Mouse (Mus musculus) neural tube, embryonic 14.5 days (tissue): ENCODE measurements around the gene Slc37a1. TPM values are rescaled to one million over a fixed set of nuclear protein-coding genes. Genes with fewer than 3 reads are reported as not detected.

ENCODE experiments used
- ATAC-seq: fragments of 200-750 bp; cut with Nextera tagmentation; 2 replicates; pipeline ENCODE4 v1.8.0; 2017; ENCODE audit warnings: low read depth, mild to moderate bottlenecking, moderate TSS enrichment, moderate library complexity
- H3K27ac ChIP-seq: fragments of 300-500 bp; sonication (generic); 2 replicates; pipeline ENCODE4 v1.5.1; 2014; ENCODE audit warnings: low read depth, mild to moderate bottlenecking, control low read depth, low read length, moderate library complexity, mixed read lengths
- H3K27me3 ChIP-seq: fragments of 300-500 bp; sonication (generic); 2 replicates; pipeline ENCODE4 v1.6.1; 2014; ENCODE audit warnings: low read length; ENCODE audit not compliant: control insufficient read depth, insufficient read depth
- H3K36me3 ChIP-seq: fragments of 300-500 bp; sonication (generic); 2 replicates; pipeline ENCODE4 v1.6.1; 2014; ENCODE audit warnings: low read length, mixed read lengths; ENCODE audit not compliant: control insufficient read depth, insufficient read depth
- H3K4me1 ChIP-seq: fragments of 300-500 bp; sonication (generic); 2 replicates; pipeline ENCODE4 v1.6.1; 2014; ENCODE audit warnings: low read length; ENCODE audit not compliant: control insufficient read depth, insufficient read depth
- H3K4me2 ChIP-seq: fragments of 300-500 bp; sonication (generic); 2 replicates; pipeline ENCODE4 v1.6.1; 2014; ENCODE audit warnings: mild to moderate bottlenecking, low read depth, low read length, control low read depth
- H3K4me3 ChIP-seq: fragments of 300-500 bp; sonication (generic); 2 replicates; pipeline ENCODE4 v1.5.1; 2014; ENCODE audit warnings: low read depth, low read length, control low read depth, mixed read lengths
- H3K9ac ChIP-seq: fragments of 300-500 bp; sonication (generic); replicated peaks from 2 replicates; pipeline ENCODE4 v1.6.1; 2014; ENCODE audit warnings: low read depth, mild to moderate bottlenecking, control low read depth, low read length, mixed read lengths
- H3K9me3 ChIP-seq: fragments of 300-500 bp; sonication (generic); 2 replicates; pipeline ENCODE4 v1.6.1; 2016; ENCODE audit warnings: low read length; ENCODE audit not compliant: control insufficient read depth
- WGBS: fragments of 180-500 bp; shearing (Covaris S2); extraction: QIAGEN DNeasy Blood & Tissue Kit; methylation state at CpG from one replicate; pipeline ENCODE4 v1.1.7; 2014; 5-methylcytosine and 5-hydroxymethylcytosine counted together
- polyA plus RNA-seq: library from polyadenylated mRNA; unstranded; fragments of >200 nt; fragmentation: Nextera tagmentation; extraction: Ambion mirVana; gene quantifications from 2 replicates; pipeline ENCODE4 v1.2.1, GENCODE M21; 2014

Gene Slc37a1
- polyA plus RNA-seq, 1 experiment from 2014 or later = 10.1 TPM

DNA sequence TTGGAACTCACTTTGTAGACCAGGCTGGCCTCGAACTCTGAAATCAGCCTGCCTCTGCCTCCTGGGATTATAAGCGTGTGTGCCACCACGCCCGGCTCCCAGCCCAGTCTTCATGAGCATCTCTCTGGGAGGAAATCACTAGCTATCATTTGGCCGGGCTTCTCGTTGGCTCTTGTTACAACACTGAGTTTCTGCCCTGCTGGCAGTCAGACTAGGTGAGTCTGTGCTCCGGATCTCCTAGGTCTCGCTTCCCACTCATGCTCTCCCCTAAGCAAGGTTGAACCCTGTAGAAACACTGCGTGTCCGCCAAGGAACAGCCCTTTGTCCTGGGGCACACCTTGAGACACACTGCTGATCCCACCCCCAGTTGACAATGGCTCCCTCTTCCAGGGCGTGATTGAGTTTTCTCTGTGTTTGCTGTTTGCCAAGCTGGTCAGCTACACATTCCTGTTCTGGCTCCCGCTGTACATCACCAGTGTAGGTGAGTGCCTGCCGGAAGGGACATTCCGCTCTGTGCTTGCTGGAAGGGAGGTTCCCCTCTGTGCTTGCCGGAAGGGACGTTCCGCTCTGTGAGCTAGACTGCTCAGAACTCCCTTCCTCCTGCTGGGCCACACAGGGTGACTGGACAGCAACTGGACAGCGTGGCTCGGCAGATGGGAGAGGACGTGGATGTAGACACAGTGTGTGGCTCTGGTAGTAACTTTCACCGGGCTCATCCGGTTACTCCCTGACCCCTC, 48.9 kb downstream of the Slc37a1 start:
- Histone ChIP-seq H3K4me2 (no peak overlapping the region), H3K9me3 (no peaks in the 10 kb centered on the region), H3K36me3 (no peaks in the 10 kb centered on the region), H3K27ac (no peak overlapping the region), H3K4me1 (no peaks in the 10 kb centered on the region), H3K9ac (no peak overlapping the region), H3K27me3 (no peaks in the 10 kb centered on the region), H3K4me3 (no peak overlapping the region)
- ATAC-seq = no peak
- WGBS = 83% methylated on average over 22 of the region's 22 CpGs

DNA sequence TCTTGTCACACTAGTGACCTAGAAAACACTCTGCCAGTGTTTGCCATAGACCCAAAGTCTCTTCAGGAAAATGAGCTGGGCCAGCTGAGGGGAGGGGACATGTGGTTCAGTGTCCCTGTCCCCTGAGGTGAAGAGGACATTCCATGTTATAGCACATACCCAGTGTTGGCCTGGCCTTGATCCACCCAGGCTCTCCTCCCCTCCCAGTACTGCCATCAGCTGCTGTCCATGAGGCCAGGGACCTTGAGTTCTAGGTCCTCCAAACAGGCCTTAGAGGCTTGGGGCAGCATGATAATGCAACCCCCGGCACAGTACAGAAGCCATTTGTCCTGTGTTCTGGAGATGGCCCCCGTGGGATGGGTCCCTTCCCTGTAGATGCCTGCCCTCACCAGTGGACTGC, 53.2 kb downstream of the Slc37a1 start:
- Histone ChIP-seq H3K36me3 (no peaks in the 10 kb centered on the region), H3K4me2 (no peak overlapping the region), H3K9ac (no peak overlapping the region), H3K4me1 (peaks cover 5% of the 10 kb centered on the region; the same call in 1 of the 2 replicates), H3K27ac (no peak overlapping the region), H3K9me3 (no peaks in the 10 kb centered on the region), H3K4me3 (no peak overlapping the region), H3K27me3 (no peaks in the 10 kb centered on the region)
- WGBS = 66% methylated on average over 2 of the region's 2 CpGs
- ATAC-seq = no peak

DNA sequence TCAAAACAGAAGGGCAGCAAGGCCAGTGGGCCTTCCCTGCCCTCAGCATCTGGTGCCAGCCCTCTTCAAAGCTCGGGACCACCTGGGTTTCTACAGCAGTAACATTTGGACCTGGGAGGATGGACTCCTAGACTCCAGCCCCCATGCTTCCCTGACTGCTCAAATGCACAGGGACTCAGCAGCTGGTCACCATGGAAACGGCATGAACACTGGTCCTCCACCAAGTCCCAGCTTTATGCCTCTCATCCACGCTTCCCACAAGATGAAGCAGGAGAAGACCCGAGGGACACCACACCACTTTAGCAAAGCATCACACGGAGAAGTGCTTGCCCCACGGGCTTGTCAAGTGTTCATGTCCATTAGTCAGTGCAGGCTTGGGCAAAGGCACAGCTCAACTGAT, 55.6 kb downstream of the Slc37a1 start:
- H3K4me1 ChIP-seq = peaks cover 5% of the 10 kb centered on the region; the same call in 1 of the 2 replicates
- H3K27me3 ChIP-seq = no peaks in the 10 kb centered on the region
- no peak for ATAC-seq
- H3K36me3 ChIP-seq = no peaks in the 10 kb centered on the region
- H3K27ac ChIP-seq = no peak overlapping the region
- no peaks in the 10 kb centered on the region for H3K9me3 ChIP-seq
- no peak overlapping the region for H3K9ac ChIP-seq
- H3K4me2 ChIP-seq = no peak overlapping the region
- no peak overlapping the region for H3K4me3 ChIP-seq
- 53% methylated on average over 6 of the region's 6 CpGs for WGBS

GRCm38 (mm10) chr17:31344172-31344801, 57.7 kb downstream of the Slc37a1 start:
- H3K4me2 ChIP-seq = no peak overlapping the region

GRCm38 (mm10) chr17:31344816-31345215, 58.2 kb downstream of the Slc37a1 start:
- H3K4me2 ChIP-seq = no peak overlapping the region
- no peaks in the 10 kb centered on the region for H3K27me3 ChIP-seq
- no peaks in the 10 kb centered on the region for H3K36me3 ChIP-seq
- ATAC-seq = no peak
- H3K4me1 ChIP-seq = peaks cover 5% of the 10 kb centered on the region; the same call in 1 of the 2 replicates
- H3K27ac ChIP-seq = no peak overlapping the region
- 90% methylated on average over 3 of the region's 3 CpGs for WGBS
- no peaks in the 10 kb centered on the region for H3K9me3 ChIP-seq
- H3K9ac ChIP-seq = no peak overlapping the region
- H3K4me3 ChIP-seq = no peak overlapping the region

More at GRCm38 (mm10) chr17:31344172-31344801, 57.7 kb downstream of the Slc37a1 start:
- Histone ChIP-seq H3K4me3 (no peak overlapping the region), H3K4me1 (peaks cover 5% of the 10 kb centered on the region; the same call in 1 of the 2 replicates), H3K27ac (no peak overlapping the region), H3K36me3 (no peaks in the 10 kb centered on the region), H3K9me3 (no peaks in the 10 kb centered on the region), H3K9ac (no peak overlapping the region), H3K27me3 (no peaks in the 10 kb centered on the region)
- no peak for ATAC-seq
- WGBS = 52% methylated on average over 5 of the region's 5 CpGs

- no peak overlapping the region for H3K9ac ChIP-seq
- no peaks in the 10 kb centered on the region for H3K4me1 ChIP-seq
- 86% methylated on average over 5 of the region's 5 CpGs for WGBS
- H3K27ac ChIP-seq = no peak overlapping the region
- H3K4me3 ChIP-seq = no peak overlapping the region
- no peaks in the 10 kb centered on the region for H3K9me3 ChIP-seq
- H3K27me3 ChIP-seq = no peaks in the 10 kb centered on the region
- ATAC-seq = no peak
- no peak overlapping the region for H3K4me2 ChIP-seq
- no peaks in the 10 kb centered on the region for H3K36me3 ChIP-seq
Observed at GRCm38 (mm10) chr17:31348129-31348528, 61.5 kb downstream of the Slc37a1 start.

DNA sequence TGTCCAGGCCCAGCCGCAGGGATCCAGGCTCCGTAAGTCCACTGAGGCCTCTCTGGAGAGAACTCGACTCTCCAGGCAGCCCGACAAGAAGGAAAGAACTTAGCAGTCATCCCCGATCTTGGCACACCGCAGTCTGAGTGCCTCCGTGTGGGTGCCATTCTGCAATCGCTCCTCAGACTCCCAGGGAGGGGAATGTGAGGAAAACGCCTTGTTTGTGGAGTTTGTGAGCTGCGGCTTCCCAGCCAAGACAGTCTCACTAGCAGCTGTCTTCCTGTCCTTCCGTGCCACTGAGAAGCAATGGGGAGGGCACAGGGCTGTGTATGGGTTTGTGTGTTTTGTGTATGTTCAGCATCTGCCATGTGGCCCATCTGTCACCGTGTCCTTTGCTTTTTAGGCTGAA, 62.8 kb downstream of the Slc37a1 start:
- Histone ChIP-seq H3K36me3 (no peaks in the 10 kb centered on the region), H3K27ac (no peak overlapping the region), H3K4me1 (no peaks in the 10 kb centered on the region), H3K9ac (no peak overlapping the region), H3K9me3 (no peaks in the 10 kb centered on the region), H3K4me3 (no peak overlapping the region), H3K27me3 (no peaks in the 10 kb centered on the region), H3K4me2 (no peak overlapping the region)
- ATAC-seq = no peak
- WGBS = 81% methylated on average over 12 of the region's 12 CpGs

DNA sequence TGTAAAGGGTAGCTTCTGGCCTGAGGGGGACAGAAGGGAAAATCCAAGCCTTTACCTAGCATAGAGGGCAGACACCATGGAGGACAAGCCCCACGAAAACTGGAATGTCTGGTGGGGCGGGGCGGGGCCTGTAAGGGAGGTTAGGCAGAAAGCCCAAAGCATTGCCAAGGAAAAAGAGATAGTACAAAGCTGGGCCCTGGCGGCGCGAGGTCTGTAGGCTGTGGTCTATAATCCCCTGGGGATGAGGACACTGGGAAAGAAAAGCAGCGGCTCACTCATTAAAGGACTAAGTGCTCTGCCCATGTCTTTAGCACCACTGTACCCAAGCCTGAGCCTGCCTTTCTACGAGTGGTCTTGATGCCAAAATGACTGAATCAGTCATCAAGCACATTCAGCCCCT, 65.4 kb downstream of the Slc37a1 start:
- H3K4me3 ChIP-seq = no peak overlapping the region
- no peak for ATAC-seq
- no peak overlapping the region for H3K27ac ChIP-seq
- no peaks in the 10 kb centered on the region for H3K27me3 ChIP-seq
- no peaks in the 10 kb centered on the region for H3K4me1 ChIP-seq
- no peaks in the 10 kb centered on the region for H3K36me3 ChIP-seq
- no peaks in the 10 kb centered on the region for H3K9me3 ChIP-seq
- 61% methylated on average over 8 of the region's 8 CpGs for WGBS
- H3K4me2 ChIP-seq = no peak overlapping the region
- no peak overlapping the region for H3K9ac ChIP-seq

- no peaks in the 10 kb centered on the region for H3K4me1 ChIP-seq
- no peaks in the 10 kb centered on the region for H3K27me3 ChIP-seq
- no peak overlapping the region for H3K27ac ChIP-seq
- no peaks in the 10 kb centered on the region for H3K9me3 ChIP-seq
- no peak overlapping the region for H3K4me2 ChIP-seq
- no peak for ATAC-seq
- no peak overlapping the region for H3K4me3 ChIP-seq
- H3K9ac ChIP-seq = no peak overlapping the region
- 87% methylated on average over 2 of the region's 2 CpGs for WGBS
- no peaks in the 10 kb centered on the region for H3K36me3 ChIP-seq
Observed at GRCm38 (mm10) chr17:31353255-31353654, 66.7 kb downstream of the Slc37a1 start.
